Mouse (Mus musculus) forebrain, embryonic 14.5 days (tissue): ENCODE measurements around the gene Apbb2. TPM values are rescaled to one million over a fixed set of nuclear protein-coding genes. Genes with fewer than 3 reads are reported as not detected.

Experiments used
- ATAC-seq: fragments of 200-750 bp; cut with Nextera tagmentation; 2 replicates; pipeline ENCODE4 v1.8.0; 2017; ENCODE audit warnings: mild to moderate bottlenecking, moderate library complexity
- DNase-seq: peaks from one replicate; pipeline ENCODE4 v3.0.0-alpha.2; 2015; ENCODE audit warnings: low spot score
- H3K27ac ChIP-seq: fragments of 300-500 bp; sonication (generic); 2 replicates; pipeline ENCODE4 v1.5.1; 2014; ENCODE audit warnings: low read depth, mild to moderate bottlenecking, control low read depth, low read length, moderate library complexity
- H3K27me3 ChIP-seq: fragments of 300-500 bp; sonication (generic); replicated peaks from 2 replicates; pipeline ENCODE4 v1.6.1; 2014; ENCODE audit warnings: low read length, control low read depth, mixed read lengths; ENCODE audit not compliant: control insufficient read depth, insufficient read depth
- H3K36me3 ChIP-seq: fragments of 300-500 bp; sonication (generic); 2 replicates; pipeline ENCODE4 v1.6.1; 2014; ENCODE audit warnings: low read length, control low read depth; ENCODE audit not compliant: control insufficient read depth, insufficient read depth
- H3K4me1 ChIP-seq: fragments of 300-500 bp; sonication (generic); 2 replicates; pipeline ENCODE4 v1.6.1; 2014; ENCODE audit warnings: antibody characterized with exemption, low read length, control low read depth; ENCODE audit not compliant: control insufficient read depth, insufficient read depth
- H3K4me2 ChIP-seq: fragments of 300-500 bp; sonication (generic); 2 replicates; pipeline ENCODE4 v1.6.1; 2014; ENCODE audit warnings: mild to moderate bottlenecking, control low read depth, low read length
- H3K4me3 ChIP-seq: fragments of 300-500 bp; sonication (generic); 2 replicates; pipeline ENCODE4 v1.5.1; 2014; ENCODE audit warnings: low read depth, low read length, control low read depth
- H3K9ac ChIP-seq: fragments of 300-500 bp; sonication (generic); 2 replicates; pipeline ENCODE4 v1.6.1; 2014; ENCODE audit warnings: mild to moderate bottlenecking, low read length, control low read depth, moderate library complexity
- H3K9me3 ChIP-seq: fragments of 300-500 bp; sonication (generic); replicated peaks from 2 replicates; pipeline ENCODE4 v1.6.1; 2016; ENCODE audit warnings: low read length, control low read depth, mixed read lengths; ENCODE audit not compliant: control insufficient read depth
- WGBS: fragments of 180-500 bp; shearing (Covaris S2); extraction: QIAGEN DNeasy Blood & Tissue Kit; methylation state at CpG from one replicate; pipeline ENCODE4 v1.1.7; 2014; 5-methylcytosine and 5-hydroxymethylcytosine counted together
- polyA plus RNA-seq: library from polyadenylated mRNA; unstranded; fragments of >200 nt; fragmentation: Nextera tagmentation; extraction: Ambion mirVana; gene quantifications from 2 replicates; pipeline ENCODE4 v1.2.1, GENCODE M21; 2014

The Apbb2 gene
- polyA plus RNA-seq, 1 experiment from 2014 or later, result 60.6 TPM

DNA sequence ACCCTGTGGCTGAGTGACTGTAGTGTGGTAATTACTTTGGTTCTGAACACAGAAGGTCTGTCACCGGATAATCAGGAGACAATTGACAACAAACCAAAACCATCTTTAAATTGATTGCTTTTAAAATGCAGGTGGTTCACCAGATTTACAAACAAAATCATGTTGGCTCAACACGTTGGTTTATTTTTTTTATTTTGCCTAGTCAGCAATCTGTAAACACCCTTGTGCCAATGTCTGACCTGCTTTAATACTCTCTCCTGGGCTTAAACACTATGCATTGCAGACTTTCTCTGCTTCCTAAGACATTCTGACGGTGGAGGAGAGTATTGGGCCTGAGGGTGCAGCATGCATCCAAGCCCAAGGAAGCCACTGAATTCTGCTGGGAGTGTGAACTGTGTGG lies 22.3 kb downstream of the Apbb2 start:
- no peaks in the 10 kb centered on the region for H3K4me1 ChIP-seq
- H3K36me3 ChIP-seq, result no peaks in the 10 kb centered on the region
- H3K27me3 ChIP-seq, result no peaks in the 10 kb centered on the region
- ATAC-seq (no peak), DNase-seq (no peak)
- no peaks in the 10 kb centered on the region for H3K9me3 ChIP-seq
- H3K4me3 ChIP-seq, result no peak overlapping the region
- H3K27ac ChIP-seq, result no peak overlapping the region
- no peak overlapping the region for H3K9ac ChIP-seq
- 85% methylated on average over 3 of the region's 3 CpGs for WGBS
- no peak overlapping the region for H3K4me2 ChIP-seq

DNA sequence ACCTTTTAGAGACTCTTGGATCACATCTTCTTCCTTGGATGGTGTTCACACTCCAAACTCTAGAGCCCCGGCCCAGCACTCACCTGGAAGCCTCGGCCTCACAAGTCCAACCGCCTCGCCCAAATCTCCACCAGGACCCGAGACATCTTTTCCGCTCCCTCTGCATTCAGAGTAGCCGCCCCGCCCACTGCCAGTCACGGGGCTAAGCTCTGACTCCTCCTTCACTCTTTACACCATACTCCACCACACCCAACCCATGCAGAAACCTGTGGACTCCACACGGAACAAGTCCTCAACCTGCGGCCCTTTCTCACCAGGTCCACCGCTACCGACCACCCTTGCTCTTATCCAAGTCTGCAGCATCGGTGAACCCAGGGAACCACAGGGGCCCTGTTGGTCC lies 23.7 kb downstream of the Apbb2 start:
- H3K27ac ChIP-seq, result no peak overlapping the region
- H3K27me3 ChIP-seq, result no peaks in the 10 kb centered on the region
- no peaks in the 10 kb centered on the region for H3K36me3 ChIP-seq
- no peaks in the 10 kb centered on the region for H3K9me3 ChIP-seq
- WGBS, result 83% methylated on average over 14 of the region's 14 CpGs
- H3K4me2 ChIP-seq, result no peak overlapping the region
- ATAC-seq (no peak), DNase-seq (no peak)
- H3K4me1 ChIP-seq, result no peaks in the 10 kb centered on the region
- H3K4me3 ChIP-seq, result no peak overlapping the region
- H3K9ac ChIP-seq, result no peak overlapping the region

DNA sequence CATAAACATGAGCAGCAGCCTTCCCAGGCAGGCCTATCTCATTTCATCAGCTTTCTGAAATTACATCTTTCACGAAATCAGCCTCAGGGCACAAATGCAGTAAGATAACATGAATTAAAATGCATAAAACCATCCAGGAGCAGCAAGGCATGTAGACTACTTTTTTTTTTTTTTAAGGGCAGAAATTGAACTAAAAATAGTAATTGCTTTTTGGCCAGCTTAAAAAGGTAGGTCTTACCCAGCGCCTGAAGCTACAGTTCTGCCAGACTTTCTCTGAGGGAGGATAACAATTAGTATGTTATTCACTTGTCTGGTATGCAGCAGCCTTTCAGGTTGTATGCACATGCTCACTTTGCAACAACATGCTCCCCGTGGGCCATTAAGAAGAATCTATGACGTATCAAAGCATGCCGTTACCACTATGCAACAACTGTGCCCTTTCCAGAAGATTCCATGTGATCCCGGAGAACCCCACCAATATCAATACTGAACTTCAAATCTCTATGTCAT lies 32.3 kb downstream of the Apbb2 start:
- H3K4me2 ChIP-seq, result no peak overlapping the region
- DNase-seq, result no peak
- no peak overlapping the region for H3K4me3 ChIP-seq
- no peak overlapping the region for H3K9ac ChIP-seq
- 91% methylated on average over 6 of the region's 6 CpGs for WGBS
- no peaks in the 10 kb centered on the region for H3K27me3 ChIP-seq
- no peak for ATAC-seq
- H3K36me3 ChIP-seq, result no peaks in the 10 kb centered on the region
- H3K9me3 ChIP-seq, result no peaks in the 10 kb centered on the region
- no peaks in the 10 kb centered on the region for H3K4me1 ChIP-seq
- no peak overlapping the region for H3K27ac ChIP-seq

DNA sequence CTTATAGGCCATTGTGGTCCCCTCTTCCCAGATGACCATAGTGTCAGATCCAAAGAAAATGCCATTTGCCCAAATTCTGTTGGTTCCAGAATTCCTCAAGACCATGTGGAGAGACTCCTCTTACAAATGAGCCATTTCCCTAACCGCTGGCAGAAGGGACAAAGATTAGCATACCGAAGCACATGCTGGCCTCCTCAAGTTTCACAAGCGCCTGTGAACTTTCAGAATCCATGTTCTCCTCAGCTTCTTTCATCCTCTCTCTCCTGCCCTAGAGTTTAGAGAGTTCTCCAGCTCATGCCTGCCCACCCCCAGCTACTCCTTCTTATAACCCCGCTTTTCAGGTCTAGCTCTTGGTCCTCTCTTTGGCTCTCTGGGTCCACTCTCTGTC lies 35.6 kb downstream of the Apbb2 start:
- WGBS, result 89% methylated on average over 4 of the region's 4 CpGs
- Histone ChIP-seq H3K27me3 (no peaks in the 10 kb centered on the region), H3K4me1 (no peaks in the 10 kb centered on the region), H3K9ac (no peak overlapping the region), H3K36me3 (no peaks in the 10 kb centered on the region), H3K4me2 (no peak overlapping the region), H3K4me3 (no peak overlapping the region), H3K27ac (no peak overlapping the region), H3K9me3 (no peaks in the 10 kb centered on the region)
- no peak for DNase-seq
- ATAC-seq, result no peak

DNA sequence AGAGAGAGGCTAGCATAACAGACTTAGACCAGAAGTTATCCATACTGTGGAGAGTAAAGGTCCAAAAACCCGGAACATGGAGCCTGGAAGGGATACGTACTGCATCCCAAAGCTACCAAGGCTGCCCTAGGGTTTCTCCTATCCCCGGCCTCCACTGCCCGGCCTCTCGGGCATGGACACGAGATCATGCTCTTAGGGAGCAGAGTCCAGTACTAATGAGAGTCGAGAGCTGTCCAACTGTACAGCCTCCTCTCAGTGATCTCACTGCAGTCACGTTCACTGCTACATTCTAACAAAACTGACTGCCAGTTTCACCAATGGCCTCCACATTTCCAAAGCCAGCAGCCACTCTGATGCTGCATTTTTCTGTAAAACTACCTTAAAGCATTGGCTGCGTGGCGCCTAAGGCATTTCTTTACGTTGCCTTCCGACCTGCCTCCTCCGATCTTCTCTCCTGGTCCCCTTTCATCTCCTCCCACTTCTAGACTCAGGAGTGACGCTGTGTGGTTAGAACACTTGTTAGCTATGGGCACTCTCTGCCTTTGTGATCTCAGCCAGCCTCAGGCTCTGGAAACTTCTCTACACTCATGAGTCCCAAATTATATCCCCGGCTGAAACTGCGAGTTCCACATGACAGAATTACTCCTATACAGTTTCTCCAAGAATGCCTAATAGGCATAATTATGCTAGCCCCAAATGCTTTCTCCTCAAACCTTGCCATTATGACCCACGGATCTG lies 36.1 kb downstream of the Apbb2 start:
- 91% methylated on average over 17 of the region's 17 CpGs for WGBS
- no peak overlapping the region for H3K4me2 ChIP-seq
- no peak for ATAC-seq
- H3K36me3 ChIP-seq, result no peaks in the 10 kb centered on the region
- no peak overlapping the region for H3K9ac ChIP-seq
- H3K27me3 ChIP-seq, result no peaks in the 10 kb centered on the region
- no peaks in the 10 kb centered on the region for H3K9me3 ChIP-seq
- H3K4me1 ChIP-seq, result no peaks in the 10 kb centered on the region
- no peak overlapping the region for H3K27ac ChIP-seq
- no peak for DNase-seq
- no peak overlapping the region for H3K4me3 ChIP-seq

DNA sequence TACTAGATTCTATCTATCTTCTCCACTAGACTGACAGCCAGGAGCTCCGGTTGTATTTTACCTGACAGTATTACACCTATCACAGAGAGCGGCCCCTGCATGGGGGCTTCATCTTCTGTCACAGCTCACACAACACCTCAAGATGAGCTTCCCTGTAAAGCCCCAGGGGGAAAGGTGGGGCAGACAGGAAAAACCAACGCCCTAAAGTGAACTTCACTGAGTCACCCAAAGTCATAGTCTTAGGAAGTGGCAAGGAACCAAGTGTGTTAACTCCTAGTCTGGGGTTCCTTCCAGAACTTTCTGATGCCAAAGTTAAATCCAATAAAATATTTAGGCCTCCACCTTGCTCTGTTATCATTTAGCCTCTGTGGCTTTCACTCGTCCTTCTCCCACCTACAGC lies 39.5 kb downstream of the Apbb2 start:
- no peak for DNase-seq
- no peaks in the 10 kb centered on the region for H3K27me3 ChIP-seq
- H3K9me3 ChIP-seq, result no peaks in the 10 kb centered on the region
- 84% methylated on average over 4 of the region's 4 CpGs for WGBS
- no peak overlapping the region for H3K27ac ChIP-seq
- H3K9ac ChIP-seq, result no peak overlapping the region
- H3K4me1 ChIP-seq, result no peaks in the 10 kb centered on the region
- ATAC-seq, result no peak
- H3K4me2 ChIP-seq, result no peak overlapping the region
- H3K36me3 ChIP-seq, result no peaks in the 10 kb centered on the region
- H3K4me3 ChIP-seq, result no peak overlapping the region

DNA sequence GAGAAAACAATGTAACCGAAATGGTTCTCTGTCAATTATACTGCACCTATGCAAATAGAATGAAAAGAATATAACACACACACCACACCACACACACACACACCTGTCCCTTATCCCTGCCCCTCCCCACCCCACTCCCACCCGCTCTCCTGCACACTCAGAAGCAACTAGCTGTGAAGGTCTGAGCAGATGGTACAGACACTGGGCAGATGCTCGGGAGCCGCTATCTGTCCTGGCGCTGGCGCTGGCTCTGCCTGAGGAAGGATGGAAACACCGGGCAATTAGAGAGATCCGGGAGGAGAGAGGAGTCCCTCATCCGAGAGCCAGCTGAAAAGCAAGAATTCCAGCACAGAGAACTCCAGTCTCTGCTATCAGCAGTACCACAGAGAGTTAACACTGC lies 42.3 kb downstream of the Apbb2 start:
- no peak overlapping the region for H3K9ac ChIP-seq
- no peak overlapping the region for H3K4me2 ChIP-seq
- DNase-seq, result peak; percentile 25
- H3K27me3 ChIP-seq, result no peaks in the 10 kb centered on the region
- H3K9me3 ChIP-seq, result no peaks in the 10 kb centered on the region
- H3K4me3 ChIP-seq, result no peak overlapping the region
- peak; percentile 56; the same call in 1 of the 2 replicates for ATAC-seq
- 59% methylated on average over 9 of the region's 9 CpGs for WGBS
- no peaks in the 10 kb centered on the region for H3K36me3 ChIP-seq
- H3K27ac ChIP-seq, result no peak overlapping the region
- H3K4me1 ChIP-seq, result no peaks in the 10 kb centered on the region

DNA sequence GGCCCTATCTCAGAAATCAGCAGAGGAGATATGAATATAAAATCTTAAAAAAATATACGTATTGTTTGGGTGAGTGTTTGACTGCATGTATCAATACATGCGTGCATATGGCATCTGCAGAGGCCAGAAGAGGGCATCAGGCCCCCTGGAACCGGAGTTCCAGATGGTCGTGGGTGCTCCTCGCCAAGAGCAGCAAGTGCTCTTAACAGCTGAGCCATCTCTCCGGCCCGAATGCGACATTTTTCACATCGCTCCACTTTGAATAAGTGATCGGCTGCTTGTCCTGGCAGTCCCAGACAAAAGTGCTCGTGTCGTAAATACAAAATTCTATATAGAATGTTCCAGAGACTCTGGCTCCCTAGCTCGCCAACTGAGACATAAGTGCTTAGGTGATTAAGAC lies 43.4 kb downstream of the Apbb2 start:
- no peak overlapping the region for H3K4me2 ChIP-seq
- no peaks in the 10 kb centered on the region for H3K27me3 ChIP-seq
- no peak overlapping the region for H3K4me3 ChIP-seq
- no peak for DNase-seq
- no peaks in the 10 kb centered on the region for H3K9me3 ChIP-seq
- H3K27ac ChIP-seq, result no peak overlapping the region
- H3K9ac ChIP-seq, result no peak overlapping the region
- H3K36me3 ChIP-seq, result no peaks in the 10 kb centered on the region
- no peaks in the 10 kb centered on the region for H3K4me1 ChIP-seq
- no peak for ATAC-seq
- WGBS, result 79% methylated on average over 13 of the region's 13 CpGs

DNA sequence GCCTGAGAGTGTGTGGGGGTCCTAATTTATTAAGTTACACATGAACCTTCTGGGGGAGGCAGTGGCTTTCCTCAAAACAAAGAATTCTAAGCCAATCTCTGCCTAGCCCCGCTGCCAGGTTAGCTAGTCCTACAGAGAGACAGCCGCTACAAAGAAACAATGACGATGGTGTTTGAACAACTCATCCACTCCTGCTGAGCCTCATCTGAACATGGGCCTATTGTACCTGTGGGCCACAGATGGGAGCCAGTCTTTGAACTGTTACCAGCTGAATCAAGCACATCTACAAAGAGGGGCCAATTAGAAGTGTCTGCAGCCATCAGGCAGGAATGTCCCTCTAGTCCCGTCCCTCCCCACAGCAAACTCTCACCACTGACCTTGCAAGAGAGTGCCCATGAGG lies 45.3 kb downstream of the Apbb2 start:
- H3K9me3 ChIP-seq, result no peaks in the 10 kb centered on the region
- no peaks in the 10 kb centered on the region for H3K27me3 ChIP-seq
- no peak overlapping the region for H3K9ac ChIP-seq
- ATAC-seq (peak; percentile 72), DNase-seq (peak; percentile 62)
- no peak overlapping the region for H3K27ac ChIP-seq
- no peaks in the 10 kb centered on the region for H3K4me1 ChIP-seq
- H3K4me3 ChIP-seq, result no peak overlapping the region
- H3K36me3 ChIP-seq, result no peaks in the 10 kb centered on the region
- 7% methylated on average over 4 of the region's 4 CpGs for WGBS
- no peak overlapping the region for H3K4me2 ChIP-seq
